Mouse (Mus musculus): ENCODE data around the gene St6gal2. TPM values are rescaled to one million over a fixed set of nuclear protein-coding genes. Genes with fewer than 3 reads are reported as not detected.

St6gal2 gene
- 0.07 TPM for polyA plus RNA-seq (2014; fragmentation: Illumina TruSeq; extraction: RNeasy Lipid Tissue Mini Kit (QIAGEN cat#74804); ENCODE audit: low read depth, low replicate concordance)

GRCm38 (mm10) chr17:55445250-55446184 is at the start of gene St6gal2:
St6gal2 (plus strand) TSS chr17:55445382.

Other genes with a start within 250 kb of the St6gal2 start
- gene Vmn2r118, start 179.8 kb downstream of the St6gal2 start, polyA plus RNA-seq (2014; fragmentation: Illumina TruSeq; extraction: RNeasy Lipid Tissue Mini Kit (QIAGEN cat#74804); ENCODE audit: low read depth, low replicate concordance), result 0.55 TPM

All from testis, adult 10 weeks (tissue).